Mouse (Mus musculus): ENCODE measurements around the gene Slc27a2.

GRCm38 (mm10) chr2:126618470-126619179 lies 66.4 kb downstream of the Slc27a2 start:
- TF ChIP-seq CTCF (IDR thresholded peaks at IDR 0.05; ENCODE audit: low read depth, low read length) (no peak), TAL1 (conservative IDR thresholded peaks at IDR 0.05; ENCODE audit: low read depth, low read length) (no peak), GATA1 (IDR thresholded peaks at IDR 0.05; ENCODE audit: borderline replicate concordance, low read length) (no peak)

Data from G1E (cell line).